Mouse (Mus musculus) kidney, adult 2 months (tissue): ENCODE data around the gene Gpr107.

Source experiments
- CTCF ChIP-seq: fragments of 200-500 bp; conservative IDR thresholded peaks from 2 replicates; pipeline ENCODE4 v1.5.1; 2011; ENCODE audit warnings: low read depth, mild to moderate bottlenecking, control low read depth, low read length, moderate library complexity, mixed read lengths; ENCODE audit not compliant: insufficient read depth, insufficient read length
- POLR2A ChIP-seq: fragments of 200-500 bp; IDR thresholded peaks from one replicate; pipeline ENCODE4 v1.6.1; 2011; ENCODE audit warnings: low read depth, low read length, control low read depth

DNA sequence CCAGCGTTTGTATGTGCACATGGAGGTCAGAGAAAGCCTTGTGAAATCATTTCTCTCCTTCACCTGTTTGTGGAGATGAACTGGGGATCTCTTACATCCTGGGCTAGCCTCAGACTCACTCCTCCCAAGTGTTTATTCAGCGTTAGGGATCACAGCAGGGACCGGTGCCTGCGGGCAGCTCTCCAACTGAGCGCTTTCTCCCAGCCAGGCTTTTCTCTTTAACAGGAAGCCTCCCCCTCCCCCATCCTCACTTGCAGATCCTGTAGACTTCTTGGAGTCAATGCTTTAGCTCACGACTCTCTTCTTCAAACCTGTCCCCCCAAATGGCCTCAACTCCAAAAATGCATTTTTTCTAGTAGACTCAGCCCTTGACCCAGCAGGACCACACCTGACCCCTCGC is 89.5 kb downstream of the Gpr107 start:
- TF ChIP-seq CTCF, result no peak
- TF ChIP-seq POLR2A, result no peak
